Mouse (Mus musculus) liver, embryonic 16.5 days (tissue): Measurements from ENCODE around the gene Gse1. TPM values are rescaled to one million over a fixed set of nuclear protein-coding genes. Genes with fewer than 3 reads are reported as not detected.

Experiments used
- ATAC-seq: fragments of 200-750 bp; cut with Nextera tagmentation; 2 replicates; pipeline ENCODE4 v1.8.0; 2017; ENCODE audit warnings: low read depth, mild to moderate bottlenecking, moderate number of reproducible peaks, moderate library complexity
- H3K27ac ChIP-seq: fragments of 300-500 bp; sonication (generic); 2 replicates; pipeline ENCODE4 v1.5.1; 2014; ENCODE audit warnings: mild to moderate bottlenecking, low read length
- H3K27me3 ChIP-seq: fragments of 300-500 bp; sonication (generic); 2 replicates; pipeline ENCODE4 v1.6.1; 2014; ENCODE audit warnings: low read depth, low read length, mixed read lengths; ENCODE audit not compliant: control insufficient read depth, insufficient read depth
- H3K36me3 ChIP-seq: fragments of 300-500 bp; sonication (generic); 2 replicates; pipeline ENCODE4 v1.6.1; 2014; ENCODE audit warnings: mild to moderate bottlenecking; ENCODE audit not compliant: control insufficient read depth, insufficient read depth
- H3K4me1 ChIP-seq: fragments of 300-500 bp; sonication (generic); 2 replicates; pipeline ENCODE4 v1.6.1; 2014; ENCODE audit warnings: low read depth, low read length, mixed read lengths; ENCODE audit not compliant: control insufficient read depth
- H3K4me2 ChIP-seq: fragments of 300-500 bp; sonication (generic); 2 replicates; pipeline ENCODE4 v1.6.1; 2014; ENCODE audit warnings: low read depth, low read length, mixed read lengths
- H3K4me3 ChIP-seq: fragments of 300-500 bp; sonication (generic); 2 replicates; pipeline ENCODE4 v1.5.1; 2014; ENCODE audit warnings: low read depth, mild to moderate bottlenecking, low read length
- H3K9ac ChIP-seq: fragments of 300-500 bp; sonication (generic); 2 replicates; pipeline ENCODE4 v1.6.1; 2014; ENCODE audit warnings: low read depth, low read length
- H3K9me3 ChIP-seq: fragments of 300-500 bp; sonication (generic); replicated peaks from 2 replicates; pipeline ENCODE4 v1.6.1; 2016; ENCODE audit warnings: low read length; ENCODE audit not compliant: control insufficient read depth
- WGBS: fragments of 180-500 bp; shearing (Covaris S2); extraction: QIAGEN DNeasy Blood & Tissue Kit; methylation state at CpG from one replicate; pipeline ENCODE4 v1.1.7; 2014; ENCODE audit not compliant: insufficient replicate concordance; 5-methylcytosine and 5-hydroxymethylcytosine counted together
- polyA plus RNA-seq: library from polyadenylated mRNA; unstranded; fragments of >200 nt; fragmentation: Nextera tagmentation; extraction: Ambion mirVana; gene quantifications from 2 replicates; pipeline ENCODE4 v1.2.1, GENCODE M21; 2015

Gse1 gene
- polyA plus RNA-seq, 1 experiment from 2014 or later = 9.5 TPM

DNA sequence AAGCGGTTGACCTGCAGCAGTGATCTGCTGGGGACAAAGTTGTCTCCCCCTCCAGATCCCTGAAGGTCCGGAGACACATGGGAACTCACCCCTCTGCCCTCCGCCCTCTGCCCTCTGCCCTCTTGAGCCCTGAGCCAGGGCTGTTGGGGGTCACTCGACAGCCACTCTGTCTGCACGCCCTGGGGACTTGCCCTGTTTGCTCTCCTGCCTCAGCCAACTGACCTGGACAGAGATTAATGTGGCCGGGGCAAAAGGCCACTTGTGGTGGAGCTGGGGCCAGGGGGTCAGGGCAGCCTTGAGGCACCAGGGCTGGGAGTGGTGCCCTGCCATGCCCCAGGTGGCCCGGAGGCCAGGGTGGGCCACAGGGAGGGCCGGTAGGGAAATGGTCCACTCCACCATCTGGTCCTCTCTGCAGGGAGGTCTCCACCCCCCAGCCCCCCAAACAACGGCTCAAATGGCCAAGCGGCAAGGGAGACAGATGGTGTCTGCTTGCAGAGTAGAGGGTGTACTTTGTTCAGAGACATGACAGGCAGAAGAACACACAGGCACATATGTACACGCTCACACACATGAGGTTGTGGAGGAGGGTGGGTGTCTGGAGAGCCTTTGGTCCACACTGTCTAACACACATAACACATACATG lies 181.2 kb downstream of the Gse1 start:
- 65% methylated on average over 11 of the region's 11 CpGs for WGBS
- Histone ChIP-seq H3K9me3 (no peaks in the 10 kb centered on the region), H3K27me3 (no peaks in the 10 kb centered on the region), H3K27ac (no peak overlapping the region; the same call in 1 of the 2 replicates), H3K36me3 (no peaks in the 10 kb centered on the region), H3K4me2 (no peak overlapping the region), H3K4me1 (peaks cover 31% of the 10 kb centered on the region), H3K4me3 (no peak overlapping the region), H3K9ac (no peak overlapping the region)
- peak; percentile 71 for ATAC-seq

DNA sequence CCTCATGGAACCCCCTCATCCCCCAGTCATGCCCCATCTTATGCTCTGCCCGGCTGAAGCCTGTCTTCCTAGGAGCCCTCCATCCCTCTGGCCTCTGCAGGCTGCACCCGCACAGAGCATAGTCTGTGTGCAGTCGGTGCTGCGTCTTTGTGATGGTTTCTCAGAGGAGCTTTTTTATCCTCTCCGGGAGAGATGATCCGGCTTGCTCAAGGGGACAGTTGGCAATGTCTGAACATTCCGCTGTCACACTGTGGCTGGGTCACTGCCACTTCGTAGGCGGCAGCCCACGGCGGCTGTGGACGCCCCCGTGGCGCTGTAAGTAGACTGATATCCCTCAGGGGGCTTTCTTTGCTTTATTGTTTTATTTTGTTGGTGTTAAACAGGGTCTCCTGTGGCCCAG lies 182.8 kb downstream of the Gse1 start:
- no peak overlapping the region for H3K4me2 ChIP-seq
- WGBS = 82% methylated on average over 14 of the region's 14 CpGs
- H3K27ac ChIP-seq = no peak overlapping the region
- peaks cover 2% of the 10 kb centered on the region; the same call in 1 of the 2 replicates for H3K27me3 ChIP-seq
- no peak overlapping the region for H3K9ac ChIP-seq
- no peaks in the 10 kb centered on the region for H3K36me3 ChIP-seq
- ATAC-seq = no peak
- no peaks in the 10 kb centered on the region for H3K9me3 ChIP-seq
- peaks cover 30% of the 10 kb centered on the region for H3K4me1 ChIP-seq
- H3K4me3 ChIP-seq = no peak overlapping the region

DNA sequence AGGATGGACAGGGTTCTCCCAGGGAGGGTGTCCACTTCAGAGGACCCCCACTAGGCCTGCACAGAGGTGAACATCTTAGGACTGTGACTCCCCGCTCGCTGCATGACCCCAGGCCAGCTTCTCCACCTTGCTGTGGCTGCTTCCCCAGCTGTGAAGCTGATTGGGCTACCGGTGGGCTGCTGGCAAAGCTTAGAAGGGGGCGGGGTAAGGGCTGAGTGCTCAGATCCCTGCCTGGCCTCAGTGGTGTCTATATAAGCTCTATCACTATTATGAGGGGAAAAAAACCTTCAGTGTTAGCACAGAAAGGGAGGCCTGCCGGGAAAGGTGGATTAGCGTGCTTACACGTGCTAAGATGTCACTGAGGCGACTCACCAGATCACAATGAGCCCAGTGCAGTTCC lies 183.6 kb downstream of the Gse1 start:
- H3K4me3 ChIP-seq = no peak overlapping the region
- 70% methylated on average over 8 of the region's 8 CpGs for WGBS
- H3K9ac ChIP-seq = no peak overlapping the region
- H3K9me3 ChIP-seq = no peaks in the 10 kb centered on the region
- no peak overlapping the region for H3K27ac ChIP-seq
- H3K27me3 ChIP-seq = peaks cover 6% of the 10 kb centered on the region
- H3K4me1 ChIP-seq = peaks cover 33% of the 10 kb centered on the region
- H3K4me2 ChIP-seq = no peak overlapping the region
- ATAC-seq = no peak
- H3K36me3 ChIP-seq = no peaks in the 10 kb centered on the region

DNA sequence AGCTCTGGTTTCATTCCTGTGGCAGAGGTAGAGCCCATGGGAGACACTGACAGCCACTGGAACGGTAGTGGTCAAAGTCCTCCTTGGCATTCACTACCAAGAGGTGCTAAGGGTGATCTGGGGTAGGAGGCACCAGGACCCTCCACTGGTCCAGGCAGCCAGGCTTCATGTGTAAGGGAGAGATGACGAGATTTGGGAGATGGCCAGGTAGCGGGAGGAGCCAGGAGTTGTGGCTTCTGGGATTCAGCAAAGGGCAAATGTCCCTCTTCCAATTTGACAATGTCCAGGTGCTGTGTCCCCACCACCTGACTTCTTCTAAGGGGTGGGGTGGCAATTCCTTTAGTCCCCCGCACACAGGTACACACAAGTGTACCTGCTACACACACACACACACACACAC lies 184.1 kb downstream of the Gse1 start:
- Histone ChIP-seq H3K9me3 (no peaks in the 10 kb centered on the region), H3K4me3 (no peak overlapping the region), H3K27me3 (peaks cover 6% of the 10 kb centered on the region), H3K27ac (no peak overlapping the region), H3K4me2 (no peak overlapping the region), H3K9ac (no peak overlapping the region), H3K4me1 (peaks cover 33% of the 10 kb centered on the region), H3K36me3 (no peaks in the 10 kb centered on the region)
- 67% methylated on average over 4 of the region's 4 CpGs for WGBS
- no peak for ATAC-seq

DNA sequence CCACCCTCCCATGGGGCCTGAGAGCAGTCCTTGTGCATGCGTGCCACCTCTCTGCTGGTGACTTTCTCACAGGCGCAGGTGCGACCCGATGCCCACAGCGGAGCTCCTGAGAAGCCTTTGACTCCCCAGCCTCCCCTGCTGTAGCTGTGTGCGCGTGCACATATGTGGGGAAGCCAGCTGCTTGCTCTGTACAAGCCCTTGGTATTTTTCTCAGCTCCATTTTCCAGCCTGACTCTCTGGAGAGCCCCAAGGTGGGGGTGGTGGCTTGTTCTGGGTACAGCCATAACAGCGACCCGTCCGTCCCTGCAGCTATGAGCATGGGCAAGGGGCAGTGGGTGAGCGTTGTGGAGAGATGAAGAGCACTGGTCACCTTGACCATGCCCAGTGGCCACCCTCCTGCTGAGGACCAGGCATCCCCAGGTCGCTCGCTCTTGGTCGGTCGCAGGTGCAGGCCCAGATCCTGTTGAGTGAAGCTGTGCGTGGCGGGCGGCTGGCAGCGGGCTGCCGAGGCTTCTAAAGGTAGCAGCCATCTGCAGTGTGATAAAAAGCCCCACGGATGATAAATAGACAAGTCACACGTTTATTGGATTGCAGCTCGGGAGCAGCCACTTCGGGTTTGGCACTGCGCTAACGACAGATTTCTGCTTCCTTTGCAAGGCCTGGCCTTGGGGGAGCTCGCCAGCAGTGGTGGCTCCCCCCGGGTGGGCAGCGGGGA lies 184.8 kb downstream of the Gse1 start:
- Histone ChIP-seq H3K27me3 (peaks cover 6% of the 10 kb centered on the region), H3K36me3 (no peaks in the 10 kb centered on the region), H3K4me2 (no peak overlapping the region), H3K27ac (no peak overlapping the region), H3K9me3 (no peaks in the 10 kb centered on the region), H3K4me3 (no peak overlapping the region), H3K4me1 (peaks cover 30% of the 10 kb centered on the region), H3K9ac (no peak overlapping the region)
- ATAC-seq = no peak
- WGBS = 65% methylated on average over 29 of the region's 29 CpGs

DNA sequence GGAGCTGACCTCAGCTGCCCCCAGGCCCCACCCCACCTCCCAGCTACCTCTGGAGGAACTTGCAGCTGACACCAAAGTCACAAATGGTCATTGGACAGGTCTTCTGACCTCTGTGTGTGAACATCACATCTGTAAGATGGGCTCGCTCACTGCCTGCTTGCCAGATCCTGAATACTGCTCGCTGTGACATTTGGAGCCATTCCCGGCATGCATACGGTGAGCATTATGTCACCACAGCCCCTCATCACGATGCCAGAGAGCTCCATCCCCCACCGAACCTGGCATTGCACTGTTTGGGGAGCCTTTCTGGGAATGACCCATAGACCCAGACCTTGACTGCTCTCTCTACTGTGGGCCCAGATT lies 185.4 kb downstream of the Gse1 start:
- H3K9me3 ChIP-seq = no peaks in the 10 kb centered on the region
- H3K36me3 ChIP-seq = no peaks in the 10 kb centered on the region
- peaks cover 6% of the 10 kb centered on the region for H3K27me3 ChIP-seq
- H3K4me2 ChIP-seq = no peak overlapping the region
- H3K27ac ChIP-seq = no peak overlapping the region
- no peak overlapping the region for H3K9ac ChIP-seq
- WGBS = 71% methylated on average over 6 of the region's 6 CpGs
- peaks cover 28% of the 10 kb centered on the region for H3K4me1 ChIP-seq
- ATAC-seq = no peak
- no peak overlapping the region for H3K4me3 ChIP-seq

DNA sequence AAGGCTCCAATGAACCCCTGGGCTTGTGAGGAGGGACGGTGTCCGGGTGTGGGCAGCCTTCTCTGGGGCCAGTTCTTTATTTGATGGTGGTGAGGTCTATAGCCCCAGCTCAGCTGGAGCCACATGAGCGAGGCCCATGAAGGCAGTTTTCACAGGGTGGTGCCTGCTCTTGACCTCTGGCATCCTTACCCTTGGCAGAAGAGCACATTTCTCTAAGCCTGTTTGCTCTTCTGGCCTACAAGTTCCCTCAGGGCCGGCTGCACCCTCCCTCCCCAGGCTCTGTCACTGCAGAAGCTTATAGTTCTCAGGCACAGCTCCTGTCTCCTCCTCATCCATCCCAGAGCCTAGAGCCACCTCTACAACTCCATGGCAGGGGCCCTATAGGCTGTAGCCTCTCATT lies 186.0 kb downstream of the Gse1 start:
- no peaks in the 10 kb centered on the region for H3K9me3 ChIP-seq
- H3K4me1 ChIP-seq = peaks cover 23% of the 10 kb centered on the region
- H3K27me3 ChIP-seq = peaks cover 6% of the 10 kb centered on the region
- no peak overlapping the region for H3K4me3 ChIP-seq
- no peak overlapping the region for H3K27ac ChIP-seq
- ATAC-seq = no peak
- no peaks in the 10 kb centered on the region for H3K36me3 ChIP-seq
- no peak overlapping the region for H3K4me2 ChIP-seq
- H3K9ac ChIP-seq = no peak overlapping the region
- 60% methylated on average over 4 of the region's 4 CpGs for WGBS

DNA sequence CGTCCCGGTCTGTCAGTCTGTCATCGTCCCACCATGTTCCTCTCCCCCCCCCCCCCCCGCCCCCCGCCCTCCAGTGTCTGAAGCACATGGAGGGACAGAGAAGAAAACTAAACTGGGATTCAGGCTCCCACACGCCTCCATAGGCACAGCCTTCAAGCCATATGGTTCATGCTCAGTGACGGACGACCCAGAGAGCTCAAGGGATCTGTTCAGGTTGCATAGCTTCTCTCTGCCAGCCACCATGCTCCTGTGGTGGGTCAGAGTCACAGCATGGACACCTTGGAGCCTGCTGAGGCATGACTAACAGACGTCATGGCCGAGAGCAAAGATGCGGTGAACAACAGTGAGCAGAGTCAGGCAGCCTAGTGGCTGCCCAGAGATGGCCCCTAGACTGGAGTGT lies 187.2 kb downstream of the Gse1 start:
- H3K27ac ChIP-seq = no peak overlapping the region
- no peaks in the 10 kb centered on the region for H3K36me3 ChIP-seq
- H3K4me1 ChIP-seq = peaks cover 29% of the 10 kb centered on the region
- peaks cover 6% of the 10 kb centered on the region for H3K27me3 ChIP-seq
- no peaks in the 10 kb centered on the region for H3K9me3 ChIP-seq
- ATAC-seq = no peak
- no peak overlapping the region for H3K4me2 ChIP-seq
- no peak overlapping the region for H3K4me3 ChIP-seq
- no peak overlapping the region for H3K9ac ChIP-seq
- 72% methylated on average over 11 of the region's 11 CpGs for WGBS

DNA sequence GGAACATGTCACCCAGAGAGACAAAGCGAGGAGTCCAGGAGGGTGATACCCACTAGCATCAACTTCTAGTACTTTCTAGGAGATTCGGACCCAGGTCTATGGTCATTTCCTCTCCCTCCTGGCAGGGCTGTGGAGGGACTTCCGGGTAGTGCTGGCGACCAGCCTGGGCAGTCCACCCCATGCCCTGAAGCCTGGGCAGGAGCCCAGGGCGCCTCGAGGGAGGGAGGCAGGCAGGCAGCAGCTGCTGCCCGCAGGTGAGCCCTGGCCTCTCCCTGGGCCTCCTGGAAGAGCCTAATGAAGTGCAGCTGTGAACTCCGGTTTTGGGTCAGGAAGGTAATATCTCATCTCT lies 187.9 kb downstream of the Gse1 start:
- Histone ChIP-seq H3K36me3 (no peaks in the 10 kb centered on the region), H3K9ac (no peak overlapping the region; the same call in 1 of the 2 replicates), H3K9me3 (no peaks in the 10 kb centered on the region), H3K4me1 (peaks cover 30% of the 10 kb centered on the region), H3K27me3 (peaks cover 6% of the 10 kb centered on the region), H3K4me2 (no peak overlapping the region), H3K27ac (no peak overlapping the region; the same call in 1 of the 2 replicates), H3K4me3 (no peak overlapping the region)
- WGBS = 47% methylated on average over 8 of the region's 8 CpGs
- ATAC-seq = no peak
